Mouse (Mus musculus) MEL (cell line): Measurements from ENCODE around the gene Arf4. TPM values are rescaled to one million over a fixed set of nuclear protein-coding genes. Genes with fewer than 3 reads are reported as not detected.

Source experiments
- DNase-seq: peaks from one replicate; pipeline ENCODE4 v3.0.0; 2011; ENCODE audit warnings: low read depth, low spot score
- H3K27ac ChIP-seq: 2 replicates; pipeline ENCODE4 v1.5.1; 2012; ENCODE audit warnings: low read depth, mild to moderate bottlenecking, control low read depth, low read length, moderate library complexity; ENCODE audit not compliant: control insufficient read depth
- H3K27me3 ChIP-seq, 2 experiments: fragments of 150-350 bp in 1 of 2; sonication (generic) in 1 of 2; 2 replicates each; pipeline ENCODE4 v1.6.1; 2012; ENCODE audit warnings: low read length in 2 of 2, mild to moderate bottlenecking in 2 of 2, improper control_type of control experiment in 1 of 2, moderate library complexity in 1 of 2; ENCODE audit not compliant: insufficient read depth in 2 of 2, control insufficient read depth in 1 of 2
- H3K36me3 ChIP-seq, 2 experiments: 2 replicates each; pipeline ENCODE4 v1.6.1; 2012 to 2014; ENCODE audit warnings: low read length in 2 of 2, improper control_type of control experiment in 1 of 2, inconsistent platforms in 1 of 2, mild to moderate bottlenecking in 1 of 2; ENCODE audit not compliant: insufficient read depth in 2 of 2, control insufficient read depth in 1 of 2
- H3K4me1 ChIP-seq, 2 experiments: fragments of 150-350 bp in 1 of 2; sonication (generic) in 1 of 2; 2 replicates each; pipeline ENCODE4 v1.6.1; 2012; ENCODE audit warnings: low read length in 2 of 2, improper control_type of control experiment in 1 of 2, mild to moderate bottlenecking in 1 of 2; ENCODE audit not compliant: insufficient read depth in 2 of 2, control insufficient read depth in 1 of 2
- H3K4me3 ChIP-seq, 2 experiments: fragments of 150-350 bp in 1 of 2; sonication (generic) in 1 of 2; 2 replicates each; pipeline ENCODE4 v1.5.1; 2012; ENCODE audit warnings: low read depth in 2 of 2, low read length in 2 of 2, mild to moderate bottlenecking in 2 of 2, moderate library complexity in 2 of 2, control low read depth in 1 of 2, improper control_type of control experiment in 1 of 2; ENCODE audit not compliant: control insufficient read depth in 1 of 2, insufficient read depth in 1 of 2
- H3K79me2 ChIP-seq: 2 replicates; pipeline ENCODE4 v1.6.1; 2012; ENCODE audit warnings: mild to moderate bottlenecking, low read length, moderate library complexity; ENCODE audit not compliant: control insufficient read depth, poor library complexity, insufficient read depth
- H3K9ac ChIP-seq: 2 replicates; pipeline ENCODE4 v1.6.1; 2012; ENCODE audit warnings: low read depth, mild to moderate bottlenecking, control low read depth, low read length, moderate library complexity; ENCODE audit not compliant: control insufficient read depth, poor library complexity, severe bottlenecking
- H3K9me3 ChIP-seq: fragments of 150-350 bp; sonication (generic); replicated peaks from 2 replicates; pipeline ENCODE4 v1.6.1; 2012; ENCODE audit warnings: mild to moderate bottlenecking, low read length, improper control_type of control experiment, moderate library complexity; ENCODE audit not compliant: insufficient read depth
- BHLHE40 ChIP-seq: IDR thresholded peaks from 2 replicates; pipeline ENCODE4 v1.6.1; 2012; ENCODE audit warnings: low read depth, mild to moderate bottlenecking, inconsistent platforms, low read length, improper control_type of control experiment, borderline replicate concordance
- CHD1 ChIP-seq: IDR thresholded peaks from 2 replicates; pipeline ENCODE4 v1.6.1; 2012; ENCODE audit warnings: low read depth, mild to moderate bottlenecking, inconsistent platforms, low read length, improper control_type of control experiment
- ELF1 ChIP-seq: IDR thresholded peaks from 2 replicates; pipeline ENCODE4 v1.6.1; 2014; ENCODE audit warnings: low read depth, mild to moderate bottlenecking, inconsistent platforms, low read length, improper control_type of control experiment, moderate library complexity
- EP300 ChIP-seq, 2 experiments: IDR thresholded peaks; 2 replicates each; pipeline ENCODE4 v1.6.1; 2011; ENCODE audit warnings: improper control_type of control experiment in 2 of 2, low read length in 2 of 2, low read depth in 1 of 2, mild to moderate bottlenecking in 1 of 2
- ETS1 ChIP-seq: IDR thresholded peaks from 2 replicates; pipeline ENCODE4 v1.6.1; 2012; ENCODE audit warnings: low read depth, mild to moderate bottlenecking, inconsistent platforms, low read length, improper control_type of control experiment, moderate library complexity
- GABPA ChIP-seq: IDR thresholded peaks from 2 replicates; pipeline ENCODE4 v1.6.1; 2012; ENCODE audit warnings: low read depth, mild to moderate bottlenecking, inconsistent platforms, low read length, improper control_type of control experiment, moderate library complexity
- GATA1 ChIP-seq: IDR thresholded peaks from 2 replicates; pipeline ENCODE4 v1.6.1; 2011; ENCODE audit warnings: low read depth, low read length, improper control_type of control experiment
- HCFC1 ChIP-seq: IDR thresholded peaks from 2 replicates; pipeline ENCODE4 v1.6.1; 2012; ENCODE audit warnings: low read depth, mild to moderate bottlenecking, inconsistent platforms, low read length, improper control_type of control experiment, moderate library complexity
- JUND ChIP-seq: IDR thresholded peaks from 2 replicates; pipeline ENCODE4 v1.6.1; 2011; ENCODE audit warnings: low read depth, mild to moderate bottlenecking, improper control_type of control experiment, low read length
- KAT2A ChIP-seq: conservative IDR thresholded peaks from 2 replicates; pipeline ENCODE4 v1.6.1; 2012; ENCODE audit warnings: low read depth, low read length, improper control_type of control experiment, inconsistent platforms
- MAFK ChIP-seq: IDR thresholded peaks from 2 replicates; pipeline ENCODE4 v1.6.1; 2011; ENCODE audit warnings: low read depth, mild to moderate bottlenecking, low read length, improper control_type of control experiment, borderline replicate concordance
- MAX ChIP-seq: IDR thresholded peaks from 2 replicates; pipeline ENCODE4 v1.6.1; 2011; ENCODE audit warnings: low read length, improper control_type of control experiment
- MAZ ChIP-seq: IDR thresholded peaks from 2 replicates; pipeline ENCODE4 v1.6.1; 2012; ENCODE audit warnings: low read depth, mild to moderate bottlenecking, inconsistent platforms, low read length, improper control_type of control experiment
- MEF2A ChIP-seq: IDR thresholded peaks from 2 replicates; pipeline ENCODE4 v1.6.1; 2014; ENCODE audit warnings: low read depth, mild to moderate bottlenecking, inconsistent platforms, low read length, improper control_type of control experiment; ENCODE audit not compliant: poor library complexity, insufficient replicate concordance, severe bottlenecking; ENCODE audit errors: extremely low read depth
- MXI1 ChIP-seq: IDR thresholded peaks from 2 replicates; pipeline ENCODE4 v1.6.1; 2011; ENCODE audit warnings: mild to moderate bottlenecking, low read depth, low read length, improper control_type of control experiment
- MYB ChIP-seq: IDR thresholded peaks from 2 replicates; pipeline ENCODE4 v1.6.1; 2011; ENCODE audit warnings: mild to moderate bottlenecking, low read depth, low read length, improper control_type of control experiment
- MYC ChIP-seq: IDR thresholded peaks from 2 replicates; pipeline ENCODE4 v1.6.1; 2011; ENCODE audit warnings: low read depth, mild to moderate bottlenecking, low read length, improper control_type of control experiment, moderate library complexity
- NELFE ChIP-seq: IDR thresholded peaks from 2 replicates; pipeline ENCODE4 v1.6.1; 2011; ENCODE audit warnings: low read depth, low read length, improper control_type of control experiment
- NRF1 ChIP-seq: IDR thresholded peaks from 2 replicates; pipeline ENCODE4 v1.6.1; 2014; ENCODE audit warnings: low read depth, mild to moderate bottlenecking, inconsistent platforms, low read length, improper control_type of control experiment, moderate library complexity; ENCODE audit not compliant: poor library complexity, insufficient read depth, severe bottlenecking
- POLR2AphosphoS2 ChIP-seq: IDR thresholded peaks from 2 replicates; pipeline ENCODE4 v1.6.1; 2011; ENCODE audit warnings: low read length, improper control_type of control experiment
- POLR2AphosphoS5 ChIP-seq: IDR thresholded peaks from 2 replicates; pipeline ENCODE4 v1.6.1; 2012; ENCODE audit warnings: low read depth, borderline replicate concordance, mild to moderate bottlenecking, inconsistent platforms, low read length, moderate library complexity, mixed read lengths
- RAD21 ChIP-seq: IDR thresholded peaks from 2 replicates; pipeline ENCODE4 v1.6.1; 2011; ENCODE audit warnings: mild to moderate bottlenecking, low read depth, low read length, improper control_type of control experiment
- RCOR1 ChIP-seq: IDR thresholded peaks from 2 replicates; pipeline ENCODE4 v1.6.1; 2012; ENCODE audit warnings: low read depth, mild to moderate bottlenecking, inconsistent platforms, low read length, improper control_type of control experiment
- SMC3 ChIP-seq: IDR thresholded peaks from 2 replicates; pipeline ENCODE4 v1.6.1; 2011; ENCODE audit warnings: low read depth, low read length, improper control_type of control experiment
- TAL1 ChIP-seq: IDR thresholded peaks from 2 replicates; pipeline ENCODE4 v1.6.1; 2012; ENCODE audit warnings: mild to moderate bottlenecking, inconsistent platforms, low read length, moderate library complexity, mixed read lengths
- TBP ChIP-seq: IDR thresholded peaks from 2 replicates; pipeline ENCODE4 v1.8.0; 2011; ENCODE audit warnings: low read depth, low read length, improper control_type of control experiment
- TCF12 ChIP-seq: IDR thresholded peaks from 2 replicates; pipeline ENCODE4 v1.6.1; 2014; ENCODE audit warnings: low read depth, mild to moderate bottlenecking, inconsistent platforms, low read length, improper control_type of control experiment, moderate library complexity
- UBTF ChIP-seq: IDR thresholded peaks from 2 replicates; pipeline ENCODE4 v1.6.1; 2012; ENCODE audit warnings: low read depth, mild to moderate bottlenecking, inconsistent platforms, low read length, improper control_type of control experiment, moderate library complexity, borderline replicate concordance; ENCODE audit not compliant: insufficient read depth
- USF2 ChIP-seq, 2 experiments: IDR thresholded peaks; 2 replicates each; pipeline ENCODE4 v1.6.1; 2011 to 2012; ENCODE audit warnings: improper control_type of control experiment in 2 of 2, low read length in 2 of 2, borderline replicate concordance in 1 of 2, inconsistent platforms in 1 of 2, low read depth in 1 of 2, mild to moderate bottlenecking in 1 of 2; ENCODE audit not compliant: insufficient read depth in 1 of 2
- ZC3H11A ChIP-seq: IDR thresholded peaks from 2 replicates; pipeline ENCODE4 v1.6.1; 2012; ENCODE audit warnings: low read depth, mild to moderate bottlenecking, inconsistent platforms, low read length, improper control_type of control experiment
- ZKSCAN1 ChIP-seq: IDR thresholded peaks from 2 replicates; pipeline ENCODE4 v1.6.1; 2012; ENCODE audit warnings: low read depth, mild to moderate bottlenecking, inconsistent platforms, low read length, improper control_type of control experiment, moderate library complexity
- ZNF384 ChIP-seq: IDR thresholded peaks from 2 replicates; pipeline ENCODE4 v1.6.1; 2012; ENCODE audit warnings: low read depth, mild to moderate bottlenecking, inconsistent platforms, low read length, improper control_type of control experiment
- polyA plus RNA-seq, 2 experiments: library from polyadenylated mRNA; stranded (reverse) in 1 of 2; unstranded in 1 of 2; fragments of >175 nt in 1 of 2; fragments of >200 nt in 1 of 2; gene quantifications; 2 replicates each; pipeline versions ENCODE4 v1.2.1 to v1.2.4; 2012; ENCODE audit warnings: low replicate concordance in 2 of 2, low read depth in 1 of 2; ENCODE audit not compliant: insufficient read length in 2 of 2, insufficient read depth in 1 of 2, missing spikeins in 1 of 2
- total RNA-seq: library from RNA; depleted of rRNA; stranded (reverse); fragments of 300-350 nt; gene quantifications from 2 replicates; pipeline ENCODE4 v1.2.3, GENCODE M21; 2012

Arf4 gene
- total and polyA plus RNA-seq, 3 experiments, result 50.9 to 87.6 TPM; not detected in 1

- TF ChIP-seq TCF12, result peak; percentile 43
- TF ChIP-seq MYC, result peak; percentile 55; the same call in 1 of the 2 replicates
Measured at GRCm38 (mm10) chr14:26669292-26670073, 31.6 kb downstream of the Arf4 start, which contains the start of gene Pde12 (continued).

- Histone ChIP-seq H3K27me3 (no peaks in the 10 kb centered on the region), H3K36me3 (peaks cover 0 to 24% of the 10 kb centered on the region in 2 experiments; a peak in 2 of 4 replicates), H3K9ac (peak overlapping the region; percentile 64), H3K79me2 (peaks cover 34% of the 10 kb centered on the region), H3K4me3 (peak overlapping the region in 1 of 2 experiments; percentile 50; a peak in 2 of 4 replicates), H3K4me1 (peaks cover 9 to 18% of the 10 kb centered on the region in 2 experiments), H3K9me3 (no peaks in the 10 kb centered on the region), H3K27ac (peak overlapping the region; percentile 80)
- DNase-seq, result peak; percentile 81
- TF ChIP-seq CHD1, result no peak
- 0 out of 2 replicates have a peak, but pooled peaks have one; percentile 40 for TF ChIP-seq NELFE
- no peak for TF ChIP-seq MAFK
- no peak for TF ChIP-seq MEF2A
- TF ChIP-seq ZKSCAN1, result no peak
- TF ChIP-seq ELF1, result no peak
- peak; percentile 55 for TF ChIP-seq ZC3H11A
- no peak for TF ChIP-seq BHLHE40
- TF ChIP-seq RCOR1, result peak; percentile 41; the same call in 1 of the 2 replicates
- TF ChIP-seq GATA1, result peak; percentile 81
- TF ChIP-seq GABPA, result no peak
- TF ChIP-seq NRF1, result no peak
- TF ChIP-seq SMC3, result peak; percentile 69
- TF ChIP-seq RAD21, result peak; percentile 53
- peak in 1 of 2 experiments; percentile 65; a peak in 2 of 4 replicates for TF ChIP-seq EP300 (IDR thresholded peaks at IDR 0.05; ENCODE audit: low read depth in 1 of 2, low read length in 2 of 2)
- no peak for TF ChIP-seq USF2 (IDR thresholded peaks at IDR 0.05; ENCODE audit: borderline replicate concordance in 1 of 2, insufficient read depth in 1 of 2, low read depth in 1 of 2, low read length in 2 of 2)
- TF ChIP-seq MYC, result peak; percentile 65; the same call in 1 of the 2 replicates
- TF ChIP-seq JUND, result no peak
- TF ChIP-seq ETS1, result peak; percentile 69
- peak; percentile 59; the same call in 1 of the 2 replicates for TF ChIP-seq HCFC1
- no peak for TF ChIP-seq TBP
- no peak for TF ChIP-seq UBTF
- no peak for TF ChIP-seq TAL1
- TF ChIP-seq ZNF384, result peak; percentile 56
- no peak; the same call in 1 of the 2 replicates for TF ChIP-seq KAT2A
- no peak for TF ChIP-seq MYB
- no peak for TF ChIP-seq MAZ
- TF ChIP-seq MAX, result peak; percentile 16; the same call in 1 of the 2 replicates
- peak; percentile 52 for TF ChIP-seq TCF12
- peak; percentile 51 for TF ChIP-seq MXI1
- TF ChIP-seq POLR2AphosphoS5, result no peak
- no peak for TF ChIP-seq POLR2AphosphoS2
Measured at GRCm38 (mm10) chr14:26670964-26671363, 33.1 kb downstream of the Arf4 start.
